Mouse (Mus musculus) heart, embryonic 16.5 days (tissue): ENCODE results near the gene Ust. TPM values are rescaled to one million over a fixed set of nuclear protein-coding genes. Genes with fewer than 3 reads are reported as not detected.
A peak's percentile ranks its signal among the peaks of the same experiment; 100 is the strongest.

Experiments used
- ATAC-seq: fragments of 200-750 bp; cut with Nextera tagmentation; replicated peaks from 2 replicates; pipeline ENCODE4 v1.8.0; 2017; ENCODE audit warnings: moderate number of reproducible peaks; ENCODE audit not compliant: insufficient read depth, low FRiP score; ENCODE audit errors: extremely low read depth
- H3K27ac ChIP-seq: fragments of 300-500 bp; sonication (generic); 2 replicates; pipeline ENCODE4 v1.5.1; 2014; ENCODE audit warnings: mild to moderate bottlenecking, low read length, control low read depth, moderate library complexity
- H3K27me3 ChIP-seq: fragments of 300-500 bp; sonication (generic); 2 replicates; pipeline ENCODE4 v1.6.1; 2014; ENCODE audit warnings: low read length, mixed read lengths; ENCODE audit not compliant: control insufficient read depth, insufficient read depth
- H3K36me3 ChIP-seq: fragments of 300-500 bp; sonication (generic); 2 replicates; pipeline ENCODE4 v1.6.1; 2014; ENCODE audit not compliant: control insufficient read depth, insufficient read depth
- H3K4me1 ChIP-seq: fragments of 300-500 bp; sonication (generic); 2 replicates; pipeline ENCODE4 v1.6.1; 2014; ENCODE audit warnings: low read length, mixed read lengths; ENCODE audit not compliant: control insufficient read depth, insufficient read depth
- H3K4me2 ChIP-seq: fragments of 300-500 bp; sonication (generic); 2 replicates; pipeline ENCODE4 v1.6.1; 2014; ENCODE audit warnings: low read depth, mild to moderate bottlenecking, control low read depth, low read length
- H3K4me3 ChIP-seq: fragments of 300-500 bp; sonication (generic); 2 replicates; pipeline ENCODE4 v1.5.1; 2014; ENCODE audit warnings: mild to moderate bottlenecking, control low read depth, low read length
- H3K9ac ChIP-seq: fragments of 300-500 bp; sonication (generic); 2 replicates; pipeline ENCODE4 v1.6.1; 2014; ENCODE audit warnings: low read length, control low read depth
- H3K9me3 ChIP-seq: fragments of 300-500 bp; sonication (generic); replicated peaks from 2 replicates; pipeline ENCODE4 v1.6.1; 2016; ENCODE audit warnings: low read length; ENCODE audit not compliant: control insufficient read depth
- WGBS: fragments of 180-500 bp; shearing (Covaris S2); extraction: QIAGEN DNeasy Blood & Tissue Kit; methylation state at CpG from one replicate; pipeline ENCODE4 v1.1.7; 2014; 5-methylcytosine and 5-hydroxymethylcytosine counted together
- polyA plus RNA-seq: library from polyadenylated mRNA; unstranded; fragments of >200 nt; fragmentation: Nextera tagmentation; extraction: Ambion mirVana; gene quantifications from 2 replicates; pipeline ENCODE4 v1.2.1, GENCODE M21; 2015

Gene Ust
- polyA plus RNA-seq, 1 experiment from 2014 or later = 2.1 TPM

- Histone ChIP-seq H3K27me3 (no peaks in the 10 kb centered on the region), H3K9ac (no peak overlapping the region), H3K27ac (no peak overlapping the region), H3K4me3 (no peak overlapping the region), H3K36me3 (no peaks in the 10 kb centered on the region), H3K9me3 (0 out of 2 replicates have a peak, but pooled peaks cover 4% of the 10 kb centered on the region), H3K4me1 (no peaks in the 10 kb centered on the region), H3K4me2 (no peak overlapping the region)
- 90% methylated on average over 5 of the region's 5 CpGs for WGBS
- no peak for ATAC-seq
These were observed 187.7 kb downstream of the Ust start for GRCm38 (mm10) chr10:8330958-8331357.

GRCm38 (mm10) chr10:8330006-8330405 lies 188.6 kb downstream of the Ust start:
- Histone ChIP-seq H3K27ac (no peak overlapping the region), H3K4me3 (no peak overlapping the region), H3K27me3 (no peaks in the 10 kb centered on the region), H3K4me2 (no peak overlapping the region), H3K9ac (no peak overlapping the region), H3K9me3 (0 out of 2 replicates have a peak, but pooled peaks cover 4% of the 10 kb centered on the region), H3K36me3 (no peaks in the 10 kb centered on the region), H3K4me1 (no peaks in the 10 kb centered on the region)
- no peak for ATAC-seq
- WGBS = 83% methylated on average over 8 of the region's 8 CpGs

GRCm38 (mm10) chr10:8323304-8323765 lies 195.3 kb downstream of the Ust start:
- 18% methylated on average over 2 of the region's 2 CpGs for WGBS
- no peak overlapping the region for H3K9ac ChIP-seq
- no peak overlapping the region for H3K27ac ChIP-seq
- 0 out of 2 replicates have a peak, but pooled peaks cover 2% of the 10 kb centered on the region for H3K9me3 ChIP-seq
- H3K36me3 ChIP-seq = no peaks in the 10 kb centered on the region
- ATAC-seq = peak; percentile 41; the same call in 1 of the 2 replicates
- H3K27me3 ChIP-seq = no peaks in the 10 kb centered on the region
- no peak overlapping the region for H3K4me3 ChIP-seq
- H3K4me2 ChIP-seq = no peak overlapping the region
- H3K4me1 ChIP-seq = peaks cover 5% of the 10 kb centered on the region; the same call in 1 of the 2 replicates

- peaks cover 5% of the 10 kb centered on the region; the same call in 1 of the 2 replicates for H3K4me1 ChIP-seq
These were observed 197.9 kb downstream of the Ust start for GRCm38 (mm10) chr10:8320771-8321170.

GRCm38 (mm10) chr10:8309435-8309834 lies 209.2 kb downstream of the Ust start:
- no peaks in the 10 kb centered on the region for H3K27me3 ChIP-seq
- H3K27ac ChIP-seq = no peak overlapping the region
- 57% methylated on average over 6 of the region's 6 CpGs for WGBS
- H3K4me2 ChIP-seq = no peak overlapping the region
- no peaks in the 10 kb centered on the region for H3K4me1 ChIP-seq
- H3K36me3 ChIP-seq = no peaks in the 10 kb centered on the region
- no peak for ATAC-seq
- no peak overlapping the region for H3K4me3 ChIP-seq
- no peaks in the 10 kb centered on the region for H3K9me3 ChIP-seq
- H3K9ac ChIP-seq = no peak overlapping the region

More at GRCm38 (mm10) chr10:8320771-8321170, 197.9 kb downstream of the Ust start:
- no peaks in the 10 kb centered on the region for H3K9me3 ChIP-seq
- H3K4me3 ChIP-seq = no peak overlapping the region
- H3K27ac ChIP-seq = no peak overlapping the region
- H3K27me3 ChIP-seq = no peaks in the 10 kb centered on the region
- no peak for ATAC-seq
- H3K36me3 ChIP-seq = no peaks in the 10 kb centered on the region
- no peak overlapping the region for H3K4me2 ChIP-seq
- H3K9ac ChIP-seq = no peak overlapping the region

GRCm38 (mm10) chr10:8304211-8304610 lies 214.4 kb downstream of the Ust start:
- Histone ChIP-seq H3K27me3 (no peaks in the 10 kb centered on the region), H3K36me3 (no peaks in the 10 kb centered on the region), H3K4me2 (no peak overlapping the region), H3K27ac (no peak overlapping the region), H3K4me3 (no peak overlapping the region), H3K9ac (no peak overlapping the region), H3K4me1 (no peaks in the 10 kb centered on the region), H3K9me3 (no peaks in the 10 kb centered on the region)
- no peak for ATAC-seq
- WGBS = 74% methylated on average over 4 of the region's 4 CpGs

- no peaks in the 10 kb centered on the region for H3K27me3 ChIP-seq
- no peak overlapping the region for H3K4me2 ChIP-seq
- no peak overlapping the region for H3K27ac ChIP-seq
- H3K4me1 ChIP-seq = 0 out of 2 replicates have a peak, but pooled peaks cover 2% of the 10 kb centered on the region
- 97% methylated on average over 1 of the region's 1 CpGs for WGBS
- ATAC-seq = no peak
- H3K9ac ChIP-seq = no peak overlapping the region
- no peak overlapping the region for H3K4me3 ChIP-seq
- H3K36me3 ChIP-seq = no peaks in the 10 kb centered on the region
- no peaks in the 10 kb centered on the region for H3K9me3 ChIP-seq
These were observed 219.5 kb downstream of the Ust start for GRCm38 (mm10) chr10:8299166-8299565.

GRCm38 (mm10) chr10:8297214-8297613 lies 221.4 kb downstream of the Ust start:
- Histone ChIP-seq H3K4me2 (no peak overlapping the region), H3K27me3 (no peaks in the 10 kb centered on the region), H3K36me3 (no peaks in the 10 kb centered on the region), H3K4me3 (no peak overlapping the region), H3K4me1 (0 out of 2 replicates have a peak, but pooled peaks cover 2% of the 10 kb centered on the region), H3K27ac (no peak overlapping the region), H3K9me3 (no peaks in the 10 kb centered on the region), H3K9ac (no peak overlapping the region)
- WGBS = 27% methylated on average over 2 of the region's 2 CpGs
- ATAC-seq = peak; percentile 49

GRCm38 (mm10) chr10:8290661-8291060 lies 228.0 kb downstream of the Ust start:
- 58% methylated on average over 5 of the region's 5 CpGs for WGBS
- no peak overlapping the region for H3K9ac ChIP-seq

More at GRCm38 (mm10) chr10:8290661-8291060, 228.0 kb downstream of the Ust start:
- no peak for ATAC-seq
- Histone ChIP-seq H3K4me2 (no peak overlapping the region), H3K4me1 (peaks cover 3% of the 10 kb centered on the region; the same call in 1 of the 2 replicates), H3K9me3 (no peaks in the 10 kb centered on the region), H3K27me3 (no peaks in the 10 kb centered on the region), H3K36me3 (no peaks in the 10 kb centered on the region), H3K27ac (no peak overlapping the region), H3K4me3 (no peak overlapping the region)
